In genomic region chr2:75612981-75613567, GRCm38 (mm10) we compare ENCODE assay signal across 8 mouse cellular contexts. TPM values are rescaled to one million over a fixed set of nuclear protein-coding genes. Genes with fewer than 3 reads are reported as not detected.
DNase-seq lines count a peak whose midpoint lies in the region; ATAC-seq lines count a peak whose summit lies in the region.

No protein-coding gene starts in this region.

- no peak overlapping the region for H3K9ac ChIP-seq in liver, embryonic 15.5 days

- DNase-seq in adrenal gland, adult 18-20 months (ENCODE audit: low spot score in 2 of 2) = peak; percentile 43 to 46
- no peak for DNase-seq in adrenal gland, postnatal 4 days (ENCODE audit: low spot score in 2 of 2)
- DNase-seq in adrenal gland, postnatal 36 days = peak; percentile 54 to 72
- DNase-seq in heart, postnatal 14 days = peak; percentile 48 to 49
- peak; percentile 72 for DNase-seq in urinary bladder, postnatal 25 days (ENCODE audit: low spot score)
- DNase-seq in gastrocnemius, postnatal 14 days = no peak
- no peak for DNase-seq in frontal cortex, postnatal 14 days (ENCODE audit: low spot score in 2 of 2)

- no peak overlapping the region for H3K4me3 ChIP-seq in liver, embryonic 15.5 days (replicated peaks)

- no peaks in the 10 kb centered on the region for H3K9me3 ChIP-seq in liver, embryonic 15.5 days (replicated peaks)

- H3K4me2 ChIP-seq in liver, embryonic 15.5 days = peak overlapping the region; percentile 23

- H3K27me3 ChIP-seq in liver, embryonic 15.5 days = peaks cover 45% of the 10 kb centered on the region

- intact Hi-C loops in heart, postnatal 14 days (cut with DNase I) = loop anchor here (2.0 to 5.0 kb wide), 2 partner anchors 46 to 89 kb away; partner anchors contain the start of genes Hnrnpa3 and Nfe2l2
- intact Hi-C loops in gastrocnemius, postnatal 14 days (cut with DNase I; ENCODE audit: low total_unique reads) = no loop called here

- H3K27ac ChIP-seq in liver, embryonic 15.5 days (replicated peaks) = 0 out of 2 replicates have a peak overlapping the region, but pooled peaks have one; percentile 19

- no peaks in the 10 kb centered on the region for H3K36me3 ChIP-seq in liver, embryonic 15.5 days (replicated peaks)

- 4% methylated on average over 14 of the region's 14 CpGs for WGBS in liver, embryonic 15.5 days (ENCODE audit: insufficient replicate concordance)

- peaks cover 33% of the 10 kb centered on the region for H3K4me1 ChIP-seq in liver, embryonic 15.5 days (replicated peaks)

- peak; percentile 43; the same call in 1 of the 2 replicates for ATAC-seq in liver, embryonic 15.5 days (ENCODE audit: insufficient read depth)

RNA-seq across cellular contexts. Expression of gene Hnrnpa3, which starts 46.0 kb away (rescaled TPM):
- 100 to 1,000 TPM; 323 to 382 TPM for total RNA-seq in adrenal gland, adult 18-20 months (2021)
- 100 to 1,000 TPM; 525 to 570 TPM for total RNA-seq in adrenal gland, postnatal 4 days (2021)
- total RNA-seq in adrenal gland, postnatal 36 days (2021) = 100 to 1,000 TPM; 389 to 435 TPM
- 100 to 1,000 TPM; 192 to 229 TPM for total RNA-seq in heart, postnatal 14 days (2021)
- 96.7 and 101 TPM in 2 replicates for polyA plus RNA-seq in liver, embryonic 15.5 days (2015; fragmentation: Nextera tagmentation; extraction: Ambion mirVana)
- total RNA-seq in gastrocnemius, postnatal 14 days (2021) = 100 to 1,000 TPM; 144 to 187 TPM

Comparison
In these comparisons a context has a peak if more than half of its experiments do, and no peak if none do; other contexts are left out.
1. DNase-seq: peak in adrenal gland, adult 18-20 months (2 of 2), adrenal gland, postnatal 36 days (2 of 2), heart, postnatal 14 days (2 of 2) and urinary bladder, postnatal 25 days (single experiment); none in adrenal gland, postnatal 4 days (0 of 2), gastrocnemius, postnatal 14 days (single experiment) and frontal cortex, postnatal 14 days (0 of 2).